Mouse (Mus musculus) limb, embryonic 11.5 days (tissue): ENCODE measurements around the gene Hist1h4d. TPM values are rescaled to one million over a fixed set of nuclear protein-coding genes. Genes with fewer than 3 reads are reported as not detected.
"Not testable (repeated sequence)": the region's sequence is repeated elsewhere in the genome, so short reads cannot be mapped to it uniquely, and the experiment has no call there.

ENCODE experiments used
- ATAC-seq: fragments of 200-750 bp; cut with Nextera tagmentation; 2 replicates; pipeline ENCODE4 v1.8.0; 2017; ENCODE audit warnings: low read depth; ENCODE audit not compliant: insufficient number of reproducible peaks, low FRiP score, low TSS enrichment
- DNase-seq: peaks from one replicate; pipeline ENCODE4 v3.0.0-alpha.2; 2015; ENCODE audit warnings: low spot score
- H3K27ac ChIP-seq: fragments of 300-500 bp; sonication (generic); replicated peaks from 2 replicates; pipeline ENCODE4 v1.5.1; 2014; ENCODE audit warnings: low read depth, mild to moderate bottlenecking, low read length
- H3K27me3 ChIP-seq: fragments of 300-500 bp; sonication (generic); 2 replicates; pipeline ENCODE4 v1.6.1; 2014; ENCODE audit warnings: mild to moderate bottlenecking, low read length, mixed read lengths; ENCODE audit not compliant: control insufficient read depth, insufficient read depth
- H3K36me3 ChIP-seq: fragments of 300-500 bp; sonication (generic); 2 replicates; pipeline ENCODE4 v1.6.1; 2014; ENCODE audit warnings: mild to moderate bottlenecking, low read length, moderate library complexity, mixed read lengths; ENCODE audit not compliant: control insufficient read depth, insufficient read depth
- H3K4me1 ChIP-seq: fragments of 300-500 bp; sonication (generic); 2 replicates; pipeline ENCODE4 v1.6.1; 2014; ENCODE audit warnings: low read length, mixed read lengths; ENCODE audit not compliant: control insufficient read depth, insufficient read depth
- H3K4me2 ChIP-seq: fragments of 300-500 bp; sonication (generic); 2 replicates; pipeline ENCODE4 v1.6.1; 2014; ENCODE audit warnings: low read depth, mild to moderate bottlenecking, moderate library complexity; ENCODE audit not compliant: severe bottlenecking
- H3K4me3 ChIP-seq: fragments of 300-500 bp; sonication (generic); 2 replicates; pipeline ENCODE4 v1.5.1; 2014; ENCODE audit warnings: low read depth, low read length
- H3K9ac ChIP-seq: fragments of 300-500 bp; sonication (generic); 2 replicates; pipeline ENCODE4 v1.6.1; 2014; ENCODE audit warnings: mild to moderate bottlenecking, low read length
- H3K9me3 ChIP-seq: fragments of 300-500 bp; sonication (generic); 2 replicates; pipeline ENCODE4 v1.6.1; 2016; ENCODE audit warnings: low read length; ENCODE audit not compliant: control insufficient read depth
- WGBS: fragments of 180-500 bp; shearing (Covaris S2); extraction: QIAGEN DNeasy Blood & Tissue Kit; methylation state at CpG from one replicate; pipeline ENCODE4 v1.1.7; 2014; 5-methylcytosine and 5-hydroxymethylcytosine counted together
- polyA plus RNA-seq: library from polyadenylated mRNA; unstranded; fragments of >200 nt; fragmentation: Nextera tagmentation; extraction: Ambion mirVana; gene quantifications from 2 replicates; pipeline ENCODE4 v1.2.1, GENCODE M21; 2014

The Hist1h4d gene
- polyA plus RNA-seq, 1 experiment from 2014 or later: 134 TPM

DNA sequence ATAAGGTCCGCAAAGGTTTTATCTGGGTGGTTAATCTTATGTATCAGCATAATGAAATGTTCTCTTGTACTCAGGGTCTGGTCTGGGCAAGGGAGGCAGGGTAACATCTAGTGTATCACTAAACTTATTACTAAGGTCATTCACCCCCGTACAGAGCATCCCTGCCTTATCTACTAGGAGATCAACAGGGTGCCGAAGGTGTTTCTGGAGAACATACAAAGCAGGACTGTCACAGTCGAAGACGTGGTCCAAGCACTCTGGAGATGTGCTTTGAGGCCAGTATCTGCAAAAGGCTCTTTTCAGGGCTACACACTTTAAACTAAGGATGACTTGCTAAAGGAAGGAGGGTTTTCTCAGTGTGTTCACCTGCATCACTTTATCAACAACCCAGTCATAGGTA lies 34.7 kb upstream of the Hist1h4d start:
- ATAC-seq: no peak
- 0 out of 2 replicates have a peak overlapping the region, but pooled peaks have one; percentile 42 for H3K27ac ChIP-seq
- H3K4me1 ChIP-seq: no peaks in the 10 kb centered on the region
- no peaks in the 10 kb centered on the region for H3K36me3 ChIP-seq
- H3K9me3 ChIP-seq: no peaks in the 10 kb centered on the region
- H3K9ac ChIP-seq: no peak overlapping the region
- no peaks in the 10 kb centered on the region for H3K27me3 ChIP-seq
- peak; percentile 20 for DNase-seq
- H3K4me2 ChIP-seq: no peak overlapping the region
- WGBS: 74% methylated on average over 5 of the region's 5 CpGs
- H3K4me3 ChIP-seq: no peak overlapping the region

DNA sequence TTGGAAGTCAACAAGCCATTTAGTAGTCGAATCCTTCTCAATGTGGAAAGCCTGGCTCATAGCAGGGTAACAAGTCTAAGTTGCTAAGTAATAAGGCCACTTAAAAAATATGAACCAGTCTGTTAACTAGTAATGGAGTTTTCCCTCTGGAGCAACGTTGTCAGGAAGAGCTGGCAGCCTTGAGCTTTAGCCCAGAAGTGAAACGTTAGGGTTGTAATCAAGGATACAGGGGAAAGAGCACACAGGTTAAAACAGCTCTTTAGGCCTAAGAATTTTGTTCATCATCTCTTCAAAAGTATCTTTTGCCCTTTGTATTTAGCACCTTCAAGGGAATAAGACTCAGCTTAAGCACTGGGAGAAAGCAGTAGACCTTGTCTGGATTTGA lies 30.6 kb upstream of the Hist1h4d start:
- ATAC-seq: no peak

DNA sequence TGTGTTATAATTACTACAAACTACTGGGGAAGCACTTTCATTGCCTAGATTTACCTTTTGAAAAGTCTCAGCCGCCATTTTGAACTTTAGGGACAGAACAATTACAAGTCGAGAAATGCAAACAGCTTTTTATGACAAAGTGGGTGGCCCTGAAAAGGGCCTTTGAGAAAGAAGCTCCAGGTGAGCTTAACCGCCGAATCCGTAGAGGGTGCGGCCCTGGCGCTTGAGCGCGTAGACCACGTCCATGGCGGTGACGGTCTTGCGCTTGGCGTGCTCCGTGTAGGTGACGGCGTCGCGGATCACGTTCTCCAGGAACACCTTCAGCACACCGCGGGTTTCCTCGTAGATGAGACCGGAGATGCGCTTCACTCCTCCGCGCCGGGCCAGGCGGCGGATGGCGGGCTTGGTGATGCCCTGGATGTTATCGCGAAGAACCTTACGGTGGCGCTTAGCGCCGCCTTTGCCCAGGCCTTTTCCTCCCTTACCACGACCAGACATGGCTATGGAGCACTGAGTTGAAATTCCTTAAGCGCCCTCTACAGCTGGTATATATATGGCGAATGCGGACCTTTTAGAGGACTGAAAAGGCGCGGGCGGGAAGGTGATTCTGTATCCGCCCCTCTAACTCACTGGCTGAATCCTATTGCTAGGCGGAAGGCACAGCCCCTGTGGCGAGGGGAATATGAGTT lies 30.1 kb upstream of the Hist1h4d start, which contains the start of gene Hist1h4f:
Hist1h4f (minus strand) TSS at position 503 of the 689 bp plus-strand sequence.
- not testable (repeated sequence) for H3K4me1 ChIP-seq, H3K9me3 ChIP-seq, H3K36me3 ChIP-seq, H3K27me3 ChIP-seq
- 0% methylated on average over 37 of the region's 47 CpGs for WGBS
- peak within 1 kb of the TSS; percentile 97 for H3K27ac ChIP-seq
- peak within 1 kb of the TSS; percentile 57 for H3K4me2 ChIP-seq
- peak; percentile 97 for DNase-seq
- peak within 1 kb of the TSS; percentile 37 for H3K4me3 ChIP-seq
- ATAC-seq: peak; percentile 87
- peak within 1 kb of the TSS; percentile 67 for H3K9ac ChIP-seq

More for the DNA sequence above, 30.6 kb upstream of the Hist1h4d start:
- Histone ChIP-seq H3K4me1 (0 out of 2 replicates have a peak, but pooled peaks cover 2% of the 10 kb centered on the region), H3K36me3 (no peaks in the 10 kb centered on the region), H3K9me3 (no peaks in the 10 kb centered on the region), H3K27ac (peak overlapping the region; percentile 97), H3K4me3 (peak overlapping the region; percentile 37), H3K4me2 (peak overlapping the region; percentile 57), H3K9ac (peak overlapping the region; percentile 67), H3K27me3 (no peaks in the 10 kb centered on the region)
- peak; percentile 51 for DNase-seq
- WGBS: 5% methylated on average over 3 of the region's 3 CpGs

GRCm38 (mm10) chr13:23551931-23552914 lies 29.2 kb upstream of the Hist1h4d start:
- ATAC-seq: no peak
- WGBS: 60% methylated on average over 8 of the region's 8 CpGs
- Histone ChIP-seq H3K27me3 (no peaks in the 10 kb centered on the region), H3K4me1 (0 out of 2 replicates have a peak, but pooled peaks cover 2% of the 10 kb centered on the region), H3K36me3 (no peaks in the 10 kb centered on the region), H3K4me3 (no peak overlapping the region; the same call in 1 of the 2 replicates), H3K4me2 (peak overlapping the region; percentile 57; the same call in 1 of the 2 replicates), H3K9ac (peak overlapping the region; percentile 27), H3K9me3 (no peaks in the 10 kb centered on the region), H3K27ac (peak overlapping the region; percentile 97)
- peak; percentile 34 for DNase-seq

- H3K4me3 ChIP-seq: no peak within 1 kb of the TSS; the same call in 1 of the 2 replicates
- H3K4me2 ChIP-seq: peak within 1 kb of the TSS; percentile 57; the same call in 1 of the 2 replicates
- H3K27me3 ChIP-seq: no peaks in the 10 kb centered on the region
- 0 out of 2 replicates have a peak, but pooled peaks cover 2% of the 10 kb centered on the region for H3K4me1 ChIP-seq
- H3K27ac ChIP-seq: peak within 1 kb of the TSS; percentile 100
- DNase-seq (no peak), ATAC-seq (no peak)
- H3K36me3 ChIP-seq: no peaks in the 10 kb centered on the region
- peak within 1 kb of the TSS; percentile 27 for H3K9ac ChIP-seq
- no peaks in the 10 kb centered on the region for H3K9me3 ChIP-seq
Observed at GRCm38 (mm10) chr13:23552962-23553361, 28.4 kb upstream of the Hist1h4d start, which contains the start of gene Hist1h1d. Gene Hist1h1d, plus strand, starts transcription at chr13:23553262.

GRCm38 (mm10) chr13:23554393-23554792 lies 27.0 kb upstream of the Hist1h4d start:
- H3K9me3 ChIP-seq: no peaks in the 10 kb centered on the region
- WGBS: 25% methylated on average over 9 of the region's 9 CpGs

DNA sequence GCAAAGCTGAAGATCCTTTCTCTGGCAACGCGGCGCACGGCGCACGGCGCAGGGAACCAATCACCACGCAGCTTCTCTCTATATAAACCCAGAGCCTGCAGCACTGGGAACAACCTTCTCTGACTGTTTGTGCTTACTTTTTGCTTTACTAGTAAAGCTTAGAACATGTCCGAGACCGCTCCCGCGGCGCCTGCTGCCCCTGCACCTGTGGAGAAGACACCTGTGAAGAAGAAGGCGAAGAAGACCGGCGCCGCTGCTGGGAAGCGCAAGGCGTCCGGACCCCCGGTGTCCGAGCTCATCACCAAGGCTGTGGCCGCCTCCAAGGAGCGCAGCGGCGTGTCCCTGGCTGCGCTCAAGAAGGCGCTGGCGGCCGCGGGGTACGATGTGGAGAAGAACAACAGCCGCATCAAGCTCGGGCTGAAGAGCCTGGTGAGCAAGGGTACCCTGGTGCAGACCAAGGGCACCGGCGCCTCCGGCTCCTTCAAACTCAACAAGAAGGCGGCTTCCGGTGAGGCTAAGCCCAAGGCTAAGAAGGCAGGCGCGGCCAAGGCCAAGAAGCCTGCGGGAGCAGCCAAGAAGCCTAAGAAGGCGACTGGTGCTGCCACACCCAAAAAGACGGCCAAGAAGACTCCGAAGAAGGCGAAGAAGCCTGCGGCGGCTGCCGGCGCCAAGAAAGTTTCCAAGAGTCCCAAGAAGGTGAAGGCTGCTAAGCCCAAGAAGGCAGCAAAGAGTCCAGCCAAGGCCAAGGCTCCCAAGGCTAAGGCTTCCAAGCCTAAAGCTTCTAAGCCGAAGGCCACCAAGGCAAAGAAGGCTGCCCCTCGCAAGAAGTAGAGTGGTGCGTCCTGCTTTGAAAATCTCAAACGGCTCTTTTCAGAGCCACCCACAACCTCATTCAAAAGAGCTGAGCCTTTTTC lies 26.2 kb upstream of the Hist1h4d start:
- H3K9ac ChIP-seq: peak overlapping the region; percentile 93
- under 1% methylated on average over 54 of the region's 54 CpGs for WGBS
- H3K4me2 ChIP-seq: peak overlapping the region; percentile 86
- 0 out of 2 replicates have a peak, but pooled peaks cover 2% of the 10 kb centered on the region for H3K4me1 ChIP-seq
- ATAC-seq: peak; percentile 88
- peak overlapping the region; percentile 100 for H3K27ac ChIP-seq
- peak; percentile 91 for DNase-seq
- H3K36me3 ChIP-seq: no peaks in the 10 kb centered on the region
- no peaks in the 10 kb centered on the region for H3K27me3 ChIP-seq
- H3K4me3 ChIP-seq: peak overlapping the region; percentile 68
- H3K9me3 ChIP-seq: no peaks in the 10 kb centered on the region

More at GRCm38 (mm10) chr13:23554393-23554792, 27.0 kb upstream of the Hist1h4d start:
- H3K4me2 ChIP-seq: peak overlapping the region; percentile 86; the same call in 1 of the 2 replicates
- ATAC-seq (no peak), DNase-seq (no peak)
- no peaks in the 10 kb centered on the region for H3K36me3 ChIP-seq
- H3K9ac ChIP-seq: peak overlapping the region; percentile 93
- H3K4me1 ChIP-seq: 0 out of 2 replicates have a peak, but pooled peaks cover 2% of the 10 kb centered on the region
- peak overlapping the region; percentile 68 for H3K4me3 ChIP-seq
- peak overlapping the region; percentile 100 for H3K27ac ChIP-seq
- no peaks in the 10 kb centered on the region for H3K27me3 ChIP-seq
